ENCODE assay signal across 19 mouse cellular contexts in the genomic region with DNA sequence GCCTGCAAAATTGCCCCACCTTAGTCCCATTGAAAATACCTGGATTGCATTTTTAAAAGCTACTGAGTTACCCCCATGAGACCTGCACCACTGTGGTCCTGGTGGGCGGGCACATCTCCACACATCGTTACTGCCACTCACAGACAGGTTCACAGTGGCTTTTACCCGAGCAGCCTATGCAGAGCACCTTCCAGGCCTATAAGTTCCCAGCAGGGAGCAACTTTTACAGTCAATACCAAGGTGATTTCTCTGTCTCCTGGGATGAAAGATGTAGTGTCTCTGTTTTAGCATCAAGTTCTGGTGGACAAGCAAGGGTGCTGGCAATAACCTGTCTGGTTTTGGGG. TPM values are rescaled to one million over a fixed set of nuclear protein-coding genes. Genes with fewer than 3 reads are reported as not detected.
DNase-seq lines count a peak whose midpoint lies in the region; ATAC-seq and TF ChIP-seq lines count a peak whose summit lies in the region.
"Had no signal": no experiment of that assay in that cellular context is flagged by ENCODE, and none has a peak within 500 bp of the region (broad histone marks: within the 10 kb centered on the region; RNA-seq: fewer than 3 reads in every experiment).

No protein-coding gene starts in this region.

- H3K4me3 ChIP-seq in forebrain, embryonic 13.5 days: no peak overlapping the region
- H3K4me3 ChIP-seq in forebrain, embryonic 10.5 days: no peak overlapping the region
- H3K4me3 ChIP-seq in hindbrain, postnatal 0 days (ENCODE audit: low read length): no peak overlapping the region
- no peak overlapping the region for H3K4me3 ChIP-seq in hindbrain, embryonic 11.5 days (ENCODE audit: low read depth, low read length)
- no peak overlapping the region for H3K4me3 ChIP-seq in lung, postnatal 0 days (ENCODE audit: low read depth, low read length)
- H3K4me3 ChIP-seq: heart, embryonic 10.5 days; heart, embryonic 15.5 days; liver, embryonic 12.5 days; neural tube, embryonic 13.5 days had no signal

- no peak overlapping the region for H3K27ac ChIP-seq in forebrain, embryonic 13.5 days
- no peak overlapping the region for H3K27ac ChIP-seq in forebrain, embryonic 10.5 days
- peak overlapping the region; percentile 8; the same call in 1 of the 2 replicates for H3K27ac ChIP-seq in hindbrain, postnatal 0 days
- H3K27ac ChIP-seq in hindbrain, embryonic 11.5 days (ENCODE audit: low read depth, low read length): no peak overlapping the region
- 0 out of 2 replicates have a peak overlapping the region, but pooled peaks have one; percentile 20 for H3K27ac ChIP-seq in lung, postnatal 0 days (ENCODE audit: low read length)
- H3K27ac ChIP-seq: heart, embryonic 10.5 days; heart, embryonic 15.5 days; liver, embryonic 12.5 days; neural tube, embryonic 13.5 days had no signal

- peaks cover 58% of the 10 kb centered on the region for H3K4me1 ChIP-seq in forebrain, embryonic 13.5 days
- peaks cover 62% of the 10 kb centered on the region for H3K4me1 ChIP-seq in forebrain, embryonic 10.5 days
- H3K4me1 ChIP-seq in hindbrain, postnatal 0 days (ENCODE audit: insufficient read depth, low read length): peaks cover 17% of the 10 kb centered on the region
- H3K4me1 ChIP-seq in hindbrain, embryonic 11.5 days (replicated peaks; ENCODE audit: control insufficient read depth, insufficient read depth, low read length): peaks cover 5% of the 10 kb centered on the region; the same call in 1 of the 2 replicates
- no peaks in the 10 kb centered on the region for H3K4me1 ChIP-seq in lung, postnatal 0 days (ENCODE audit: insufficient read depth, low read depth, low read length)
- H3K4me1 ChIP-seq: liver, embryonic 12.5 days had no signal

- no peaks in the 10 kb centered on the region for H3K9me3 ChIP-seq in forebrain, embryonic 13.5 days (replicated peaks)
- H3K9me3 ChIP-seq in forebrain, embryonic 10.5 days: no peaks in the 10 kb centered on the region
- H3K9me3 ChIP-seq in hindbrain, postnatal 0 days (ENCODE audit: low read length): no peaks in the 10 kb centered on the region
- no peaks in the 10 kb centered on the region for H3K9me3 ChIP-seq in hindbrain, embryonic 11.5 days (ENCODE audit: control insufficient read depth, low read length)
- no peaks in the 10 kb centered on the region for H3K9me3 ChIP-seq in lung, postnatal 0 days (ENCODE audit: low read length)
- H3K9me3 ChIP-seq: G1E; heart, embryonic 10.5 days; heart, embryonic 15.5 days; liver, embryonic 12.5 days; neural tube, embryonic 13.5 days had no signal

- 64% methylated on average over 3 of the region's 3 CpGs for WGBS in forebrain, embryonic 13.5 days
- WGBS in forebrain, embryonic 10.5 days: 79% methylated on average over 3 of the region's 3 CpGs
- WGBS in hindbrain, postnatal 0 days: 57% methylated on average over 3 of the region's 3 CpGs
- WGBS in hindbrain, embryonic 11.5 days: 68% methylated on average over 3 of the region's 3 CpGs
- 46% methylated on average over 3 of the region's 3 CpGs for WGBS in lung, postnatal 0 days

- DNase-seq in forebrain, embryonic 10.5 days (ENCODE audit: extremely low spot score, low spot score): no peak
- DNase-seq in hindbrain, postnatal 0 days (ENCODE audit: low spot score): no peak
- no peak for DNase-seq in hindbrain, embryonic 11.5 days (ENCODE audit: low spot score)
- no peak for DNase-seq in lung, postnatal 0 days (ENCODE audit: low spot score)
- DNase-seq in lung, postnatal 36 days: no peak
- DNase-seq in testis, postnatal 14 days (ENCODE audit: low spot score): no peak
- DNase-seq: cerebellum, adult 2 months; gastrocnemius, postnatal 25 days; layer of hippocampus, postnatal 36 days; liver, postnatal 0 days; thymus, adult 18-20 months; thymus, postnatal 25 days had no signal

- no peak overlapping the region for H3K4me2 ChIP-seq in forebrain, embryonic 13.5 days
- no peak overlapping the region for H3K4me2 ChIP-seq in hindbrain, postnatal 0 days (ENCODE audit: low read depth, low read length)
- no peak overlapping the region for H3K4me2 ChIP-seq in hindbrain, embryonic 11.5 days (replicated peaks; ENCODE audit: low read depth, low read length)
- no peak overlapping the region; the same call in 1 of the 2 replicates for H3K4me2 ChIP-seq in lung, postnatal 0 days (replicated peaks; ENCODE audit: low read depth, low read length)
- H3K4me2 ChIP-seq: heart, embryonic 15.5 days; hindbrain, embryonic 14.5 days; liver, embryonic 12.5 days; neural tube, embryonic 13.5 days had no signal

- no peaks in the 10 kb centered on the region for H3K36me3 ChIP-seq in forebrain, embryonic 13.5 days (ENCODE audit: poor library complexity, severe bottlenecking)
- H3K36me3 ChIP-seq in forebrain, embryonic 10.5 days (replicated peaks): peaks cover 11% of the 10 kb centered on the region; the same call in 1 of the 2 replicates
- H3K36me3 ChIP-seq in hindbrain, postnatal 0 days (ENCODE audit: insufficient read depth, low read length): no peaks in the 10 kb centered on the region
- H3K36me3 ChIP-seq in hindbrain, embryonic 11.5 days (ENCODE audit: control insufficient read depth, insufficient read depth, low read length): no peaks in the 10 kb centered on the region
- no peaks in the 10 kb centered on the region for H3K36me3 ChIP-seq in lung, postnatal 0 days (ENCODE audit: insufficient read depth, low read length)
- H3K36me3 ChIP-seq: G1E; heart, embryonic 10.5 days; heart, embryonic 15.5 days; liver, embryonic 12.5 days; neural tube, embryonic 13.5 days had no signal

- H3K27me3 ChIP-seq in forebrain, embryonic 13.5 days: no peaks in the 10 kb centered on the region
- H3K27me3 ChIP-seq in forebrain, embryonic 10.5 days (ENCODE audit: poor library complexity, severe bottlenecking): no peaks in the 10 kb centered on the region
- no peaks in the 10 kb centered on the region for H3K27me3 ChIP-seq in hindbrain, postnatal 0 days (ENCODE audit: insufficient read depth, low read length)
- no peaks in the 10 kb centered on the region for H3K27me3 ChIP-seq in hindbrain, embryonic 11.5 days (ENCODE audit: control insufficient read depth, insufficient read depth, low read length)
- H3K27me3 ChIP-seq in lung, postnatal 0 days (replicated peaks; ENCODE audit: insufficient read depth, low read length): no peaks in the 10 kb centered on the region
- H3K27me3 ChIP-seq: heart, embryonic 15.5 days; liver, embryonic 12.5 days; neural tube, embryonic 13.5 days had no signal

- ATAC-seq in forebrain, embryonic 13.5 days: peak; percentile 52
- no peak for ATAC-seq in hindbrain, postnatal 0 days
- ATAC-seq in hindbrain, embryonic 11.5 days (ENCODE audit: low FRiP score): no peak
- no peak for ATAC-seq in lung, postnatal 0 days
- ATAC-seq: liver, embryonic 12.5 days; liver, postnatal 0 days had no signal

- TF ChIP-seq EP300 in lung, postnatal 0 days (IDR thresholded peaks at IDR 0.05): no peak

- TF ChIP-seq CTCF in hindbrain, postnatal 0 days (IDR thresholded peaks at IDR 0.05; ENCODE audit: low read depth): no peak
- TF ChIP-seq CTCF in lung, postnatal 0 days (IDR thresholded peaks at IDR 0.05): no peak

- H3K9ac ChIP-seq in forebrain, embryonic 13.5 days: no peak overlapping the region
- no peak overlapping the region for H3K9ac ChIP-seq in hindbrain, postnatal 0 days (replicated peaks; ENCODE audit: low read length)
- no peak overlapping the region for H3K9ac ChIP-seq in hindbrain, embryonic 11.5 days (ENCODE audit: low read depth, low read length)
- H3K9ac ChIP-seq in lung, postnatal 0 days (replicated peaks; ENCODE audit: low read depth): no peak overlapping the region
- H3K9ac ChIP-seq: heart, embryonic 15.5 days; hindbrain, embryonic 14.5 days; liver, embryonic 12.5 days; liver, postnatal 0 days; neural tube, embryonic 13.5 days had no signal

RNA-seq across cellular contexts. Expression of a gene that starts 24.9 kb away (rescaled TPM):
- polyA plus RNA-seq in forebrain, embryonic 13.5 days (2015; fragmentation: Nextera tagmentation; extraction: Ambion mirVana): 14.7 and 18.2 TPM in 2 replicates
- 25.5 and 26.8 TPM in 2 replicates for polyA plus RNA-seq in forebrain, embryonic 10.5 days (2016; fragmentation: Nextera tagmentation; extraction: Ambion mirVana)
- total RNA-seq in hindbrain, postnatal 0 days (2014; rRNA removed): 30.3 and 30.9 TPM in 2 replicates
- polyA plus RNA-seq in hindbrain, postnatal 0 days (2015; fragmentation: Nextera tagmentation; extraction: Ambion mirVana): 14.6 and 15.3 TPM in 2 replicates
- 23.4 and 26.0 TPM in 2 replicates for polyA plus RNA-seq in hindbrain, embryonic 11.5 days (2014; fragmentation: Nextera tagmentation; extraction: Ambion mirVana)
- 9.1 and 10.3 TPM in 2 replicates for polyA plus RNA-seq in lung, postnatal 0 days (2015; fragmentation: Nextera tagmentation; extraction: Ambion mirVana)

Comparison
In these comparisons a context has a peak if more than half of its experiments do, and no peak if none do; other contexts are left out.
1. H3K27ac ChIP-seq: peak in hindbrain, postnatal 0 days (single experiment) and lung, postnatal 0 days (single experiment); none in forebrain, embryonic 13.5 days (single experiment), forebrain, embryonic 10.5 days (single experiment) and hindbrain, embryonic 11.5 days (single experiment).